Mouse (Mus musculus): Measurements from ENCODE around the gene Adpgk.
A peak's percentile ranks its signal among the peaks of the same experiment; 100 is the strongest.

Adpgk gene

GRCm38 (mm10) chr9:59290957-59291687 is at the start of gene Adpgk:
Gene Adpgk, plus strand, starts transcription at chr9:59291558.
- peak; percentile 98 for DNase-seq (ENCODE audit: low read depth, low spot score)

GRCm38 (mm10) chr9:59245181-59245580 is 46.2 kb upstream of the Adpgk start:
- DNase-seq (ENCODE audit: low read depth, low spot score) = no peak

GRCm38 (mm10) chr9:59246456-59247029 is 44.8 kb upstream of the Adpgk start:
- no peak for DNase-seq (ENCODE audit: low read depth, low spot score)

- DNase-seq (ENCODE audit: low read depth, low spot score) = no peak
Measured at GRCm38 (mm10) chr9:59249359-59249758, 42.0 kb upstream of the Adpgk start.

- no peak for DNase-seq (ENCODE audit: low read depth, low spot score)
Measured at GRCm38 (mm10) chr9:59250272-59250671, 41.1 kb upstream of the Adpgk start.

- DNase-seq (ENCODE audit: low read depth, low spot score) = no peak
Measured at GRCm38 (mm10) chr9:59254716-59255421, 36.5 kb upstream of the Adpgk start.

GRCm38 (mm10) chr9:59259806-59260454 is 31.4 kb upstream of the Adpgk start:
- no peak for DNase-seq (ENCODE audit: low read depth, low spot score)

- no peak for DNase-seq (ENCODE audit: low read depth, low spot score)
Measured at GRCm38 (mm10) chr9:59266332-59266731, 25.0 kb upstream of the Adpgk start.

GRCm38 (mm10) chr9:59269728-59270127 is 21.6 kb upstream of the Adpgk start:
- no peak for DNase-seq (ENCODE audit: low read depth, low spot score)

- no peak for DNase-seq (ENCODE audit: low read depth, low spot score)
Measured at GRCm38 (mm10) chr9:59271081-59271480, 20.3 kb upstream of the Adpgk start.

- no peak for DNase-seq (ENCODE audit: low read depth, low spot score)
Measured at GRCm38 (mm10) chr9:59271711-59272110, 19.6 kb upstream of the Adpgk start.

GRCm38 (mm10) chr9:59273199-59273598 is 18.2 kb upstream of the Adpgk start:
- no peak for DNase-seq (ENCODE audit: low read depth, low spot score)

GRCm38 (mm10) chr9:59274846-59275455 is 16.4 kb upstream of the Adpgk start:
- no peak for DNase-seq (ENCODE audit: low read depth, low spot score)

- DNase-seq (ENCODE audit: low read depth, low spot score) = no peak
Measured at GRCm38 (mm10) chr9:59278199-59278598, 13.2 kb upstream of the Adpgk start.

- no peak for DNase-seq (ENCODE audit: low read depth, low spot score)
Measured at GRCm38 (mm10) chr9:59278694-59279093, 12.7 kb upstream of the Adpgk start.

GRCm38 (mm10) chr9:59280888-59281287 is 10.5 kb upstream of the Adpgk start:
- no peak for DNase-seq (ENCODE audit: low read depth, low spot score)

- no peak for DNase-seq (ENCODE audit: low read depth, low spot score)
Measured at GRCm38 (mm10) chr9:59281871-59282682, 9.3 kb upstream of the Adpgk start.

GRCm38 (mm10) chr9:59282683-59282986 is 8.7 kb upstream of the Adpgk start:
- DNase-seq (ENCODE audit: low read depth, low spot score) = no peak

GRCm38 (mm10) chr9:59285614-59286013 is 5.7 kb upstream of the Adpgk start:
- DNase-seq (ENCODE audit: low read depth, low spot score) = no peak

GRCm38 (mm10) chr9:59288058-59288457 is 3.3 kb upstream of the Adpgk start:
- no peak for DNase-seq (ENCODE audit: low read depth, low spot score)
